Mouse (Mus musculus) midbrain, embryonic 16.5 days (tissue): ENCODE results near the gene Sowahb. TPM values are rescaled to one million over a fixed set of nuclear protein-coding genes. Genes with fewer than 3 reads are reported as not detected.

Experiments
- ATAC-seq: fragments of 200-750 bp; cut with Nextera tagmentation; 2 replicates; pipeline ENCODE4 v1.8.0; 2017; ENCODE audit warnings: moderate TSS enrichment
- H3K27ac ChIP-seq: fragments of 300-500 bp; sonication (generic); 2 replicates; pipeline ENCODE4 v1.5.1; 2014; ENCODE audit warnings: mild to moderate bottlenecking, low read length, mixed read lengths
- H3K27me3 ChIP-seq: fragments of 300-500 bp; sonication (generic); 2 replicates; pipeline ENCODE4 v1.6.1; 2014; ENCODE audit warnings: low read depth, low read length, mixed read lengths; ENCODE audit not compliant: control insufficient read depth, insufficient read depth
- H3K36me3 ChIP-seq: fragments of 300-500 bp; sonication (generic); 2 replicates; pipeline ENCODE4 v1.6.1; 2014; ENCODE audit warnings: mild to moderate bottlenecking, low read length, moderate library complexity, mixed read lengths; ENCODE audit not compliant: control insufficient read depth, insufficient read depth
- H3K4me1 ChIP-seq: fragments of 300-500 bp; sonication (generic); 2 replicates; pipeline ENCODE4 v1.6.1; 2014; ENCODE audit warnings: mild to moderate bottlenecking, low read length, mixed read lengths; ENCODE audit not compliant: control insufficient read depth, insufficient read depth
- H3K4me2 ChIP-seq: fragments of 300-500 bp; sonication (generic); 2 replicates; pipeline ENCODE4 v1.6.1; 2014; ENCODE audit warnings: mild to moderate bottlenecking, low read length, mixed read lengths
- H3K4me3 ChIP-seq: fragments of 300-500 bp; sonication (generic); 2 replicates; pipeline ENCODE4 v1.5.1; 2014; ENCODE audit warnings: low read depth, mild to moderate bottlenecking, low read length, moderate library complexity, mixed read lengths
- H3K9ac ChIP-seq: fragments of 300-500 bp; sonication (generic); 2 replicates; pipeline ENCODE4 v1.6.1; 2014; ENCODE audit warnings: low read depth, low read length, mixed read lengths
- H3K9me3 ChIP-seq: fragments of 300-500 bp; sonication (generic); replicated peaks from 2 replicates; pipeline ENCODE4 v1.6.1; 2014; ENCODE audit warnings: mild to moderate bottlenecking, low read length, mixed read lengths; ENCODE audit not compliant: control insufficient read depth, poor library complexity, severe bottlenecking
- WGBS: fragments of 180-500 bp; shearing (Covaris S2); extraction: QIAGEN DNeasy Blood & Tissue Kit; methylation state at CpG from one replicate; pipeline ENCODE4 v1.1.7; 2014; 5-methylcytosine and 5-hydroxymethylcytosine counted together
- polyA plus RNA-seq: library from polyadenylated mRNA; unstranded; fragments of >200 nt; fragmentation: Nextera tagmentation; extraction: Ambion mirVana; gene quantifications from 2 replicates; pipeline ENCODE4 v1.2.1, GENCODE M21; 2015

Sowahb gene
- polyA plus RNA-seq, result not detected in 2 replicates

- Histone ChIP-seq H3K4me2 (peak within 1 kb of the TSS; percentile 97), H3K27me3 (peaks cover 45% of the 10 kb centered on the region), H3K9me3 (no peaks in the 10 kb centered on the region), H3K4me3 (peak within 1 kb of the TSS; percentile 50), H3K4me1 (peaks cover 16% of the 10 kb centered on the region), H3K36me3 (no peaks in the 10 kb centered on the region), H3K27ac (no peak within 1 kb of the TSS), H3K9ac (peak within 1 kb of the TSS; percentile 61)
- ATAC-seq, result peak; percentile 79
- under 1% methylated on average over 63 of the region's 68 CpGs for WGBS
These were observed at the start of gene Sowahb for GRCm38 (mm10) chr5:93044584-93045370. Sowahb (minus strand) TSS chr5:93045022.

GRCm38 (mm10) chr5:93093638-93094527, 49.1 kb upstream of the Sowahb start:
- H3K4me1 ChIP-seq, result peaks cover 51% of the 10 kb centered on the region
- WGBS, result 0% methylated on average over 40 of the region's 50 CpGs

GRCm38 (mm10) chr5:93092857-93093622, 48.2 kb upstream of the Sowahb start, which contains the start of gene Sept11:
Sept11 (plus strand) TSS chr5:93093437.
- peak within 1 kb of the TSS; percentile 66 for H3K4me2 ChIP-seq

More at GRCm38 (mm10) chr5:93093638-93094527, 49.1 kb upstream of the Sowahb start:
- Histone ChIP-seq H3K4me2 (peak overlapping the region; percentile 66), H3K4me3 (peak overlapping the region; percentile 89), H3K36me3 (no peaks in the 10 kb centered on the region), H3K9ac (peak overlapping the region; percentile 97), H3K27me3 (no peaks in the 10 kb centered on the region), H3K27ac (peak overlapping the region; percentile 98), H3K9me3 (no peaks in the 10 kb centered on the region)
- ATAC-seq, result peak; percentile 66

GRCm38 (mm10) chr5:93092147-93092781, 47.4 kb upstream of the Sowahb start:
- Histone ChIP-seq H3K4me2 (peak overlapping the region; percentile 66), H3K36me3 (no peaks in the 10 kb centered on the region), H3K9ac (peak overlapping the region; percentile 97), H3K4me1 (peaks cover 41% of the 10 kb centered on the region), H3K27ac (peak overlapping the region; percentile 98), H3K9me3 (no peaks in the 10 kb centered on the region), H3K27me3 (no peaks in the 10 kb centered on the region), H3K4me3 (peak overlapping the region; percentile 89)
- WGBS, result 8% methylated on average over 28 of the region's 28 CpGs
- ATAC-seq, result peak; percentile 39

More at GRCm38 (mm10) chr5:93092857-93093622, 48.2 kb upstream of the Sowahb start, which contains the start of gene Sept11:
- Histone ChIP-seq H3K36me3 (no peaks in the 10 kb centered on the region), H3K4me1 (peaks cover 48% of the 10 kb centered on the region), H3K27ac (peak within 1 kb of the TSS; percentile 98), H3K27me3 (no peaks in the 10 kb centered on the region), H3K9ac (peak within 1 kb of the TSS; percentile 97), H3K9me3 (no peaks in the 10 kb centered on the region), H3K4me3 (peak within 1 kb of the TSS; percentile 89)
- ATAC-seq, result peak; percentile 93
- under 1% methylated on average over 63 of the region's 63 CpGs for WGBS

GRCm38 (mm10) chr5:93091266-93091665, 46.4 kb upstream of the Sowahb start:
- Histone ChIP-seq H3K4me1 (peaks cover 32% of the 10 kb centered on the region), H3K9me3 (no peaks in the 10 kb centered on the region), H3K27me3 (no peaks in the 10 kb centered on the region), H3K4me3 (peak overlapping the region; percentile 89; the same call in 1 of the 2 replicates), H3K36me3 (no peaks in the 10 kb centered on the region), H3K4me2 (peak overlapping the region; percentile 66), H3K9ac (no peak overlapping the region), H3K27ac (no peak overlapping the region)
- no peak for ATAC-seq
- 68% methylated on average over 3 of the region's 3 CpGs for WGBS

- H3K9ac ChIP-seq, result no peak overlapping the region
- whole genome bisulfite sequencing, result 90% methylated on average over 4 of the region's 4 CpGs
- H3K27me3 ChIP-seq, result no peaks in the 10 kb centered on the region
- no peak overlapping the region for H3K4me2 ChIP-seq
- no peak overlapping the region for H3K27ac ChIP-seq
- no peaks in the 10 kb centered on the region for H3K9me3 ChIP-seq
- H3K36me3 ChIP-seq, result no peaks in the 10 kb centered on the region
- H3K4me3 ChIP-seq, result no peak overlapping the region
- no peak for ATAC-seq
- peaks cover 1% of the 10 kb centered on the region for H3K4me1 ChIP-seq
These were observed 41.1 kb upstream of the Sowahb start for GRCm38 (mm10) chr5:93085900-93086299.

GRCm38 (mm10) chr5:93085015-93085598, 40.3 kb upstream of the Sowahb start:
- no peaks in the 10 kb centered on the region for H3K27me3 ChIP-seq
- H3K9me3 ChIP-seq, result no peaks in the 10 kb centered on the region
- no peaks in the 10 kb centered on the region for H3K36me3 ChIP-seq
- H3K4me1 ChIP-seq, result no peaks in the 10 kb centered on the region
- H3K4me3 ChIP-seq, result no peak overlapping the region
- H3K4me2 ChIP-seq, result no peak overlapping the region
- no peak for ATAC-seq
- no peak overlapping the region for H3K27ac ChIP-seq
- WGBS, result 67% methylated on average over 4 of the region's 4 CpGs
- no peak overlapping the region for H3K9ac ChIP-seq

GRCm38 (mm10) chr5:93079596-93079995, 34.8 kb upstream of the Sowahb start:
- WGBS, result 92% methylated on average over 3 of the region's 3 CpGs
- H3K4me1 ChIP-seq, result no peaks in the 10 kb centered on the region

More at GRCm38 (mm10) chr5:93079596-93079995, 34.8 kb upstream of the Sowahb start:
- Histone ChIP-seq H3K36me3 (no peaks in the 10 kb centered on the region), H3K4me2 (no peak overlapping the region), H3K27ac (no peak overlapping the region), H3K9ac (no peak overlapping the region), H3K4me3 (no peak overlapping the region), H3K27me3 (no peaks in the 10 kb centered on the region), H3K9me3 (no peaks in the 10 kb centered on the region)
- no peak for ATAC-seq
